In genomic region chr19:10294631-10295562, GRCm38 (mm10) we compare ENCODE assay signal across 8 mouse cellular contexts. TPM values are rescaled to one million over a fixed set of nuclear protein-coding genes. Genes with fewer than 3 reads are reported as not detected.
DNase-seq lines count a peak whose midpoint lies in the region; ATAC-seq and TF ChIP-seq lines count a peak whose summit lies in the region.

No protein-coding gene starts in this region.

- peak overlapping the region; percentile 69 for H3K27ac ChIP-seq in liver, postnatal 0 days (ENCODE audit: low read depth)
- H3K27ac ChIP-seq in stomach, postnatal 0 days (replicated peaks): peak overlapping the region; percentile 95

- H3K4me2 ChIP-seq in liver, postnatal 0 days (ENCODE audit: low read depth, low read length): no peak overlapping the region
- H3K4me2 ChIP-seq in stomach, postnatal 0 days (replicated peaks; ENCODE audit: low read depth): no peak overlapping the region

- TF ChIP-seq CTCF in liver, postnatal 0 days (IDR thresholded peaks at IDR 0.05; ENCODE audit: low read depth): no peak
- TF ChIP-seq CTCF in stomach, postnatal 0 days (IDR thresholded peaks at IDR 0.05; ENCODE audit: low read depth): peak; percentile 20; the same call in 1 of the 2 replicates

- H3K9me3 ChIP-seq in liver, postnatal 0 days (ENCODE audit: low read length): no peaks in the 10 kb centered on the region
- H3K9me3 ChIP-seq in stomach, postnatal 0 days (ENCODE audit: control insufficient read depth, low read length): no peaks in the 10 kb centered on the region

- DNase-seq in ES-CJ7 (ENCODE audit: low read depth, low spot score): peak; percentile 30
- DNase-seq in brain, adult 2 months (ENCODE audit: low read depth, low spot score): peak; percentile 73
- peak; percentile 75 for DNase-seq in heart, adult 8-10 months (ENCODE audit: low spot score)
- DNase-seq in kidney, adult 11 months: peak; percentile 61
- no peak for DNase-seq in liver, postnatal 0 days
- DNase-seq in stomach, postnatal 0 days (ENCODE audit: low spot score): no peak
- DNase-seq in spleen, postnatal 4 days (ENCODE audit: low spot score in 2 of 2): no peak
- no peak for DNase-seq in yolk sac, embryonic 10.5 days (ENCODE audit: low spot score)

- no peak overlapping the region for H3K9ac ChIP-seq in liver, postnatal 0 days (replicated peaks)
- peak overlapping the region; percentile 35 for H3K9ac ChIP-seq in stomach, postnatal 0 days (ENCODE audit: low read length)

- H3K27me3 ChIP-seq in liver, postnatal 0 days (ENCODE audit: insufficient read depth, low read length): no peaks in the 10 kb centered on the region
- H3K27me3 ChIP-seq in stomach, postnatal 0 days (ENCODE audit: control insufficient read depth, insufficient read depth, low read length): no peaks in the 10 kb centered on the region

- no peaks in the 10 kb centered on the region for H3K36me3 ChIP-seq in liver, postnatal 0 days (replicated peaks; ENCODE audit: insufficient read depth, low read length)
- H3K36me3 ChIP-seq in stomach, postnatal 0 days (ENCODE audit: control insufficient read depth, insufficient read depth, low read length): no peaks in the 10 kb centered on the region

- no peak overlapping the region for H3K4me3 ChIP-seq in liver, postnatal 0 days (ENCODE audit: low read depth, low read length)
- no peak overlapping the region for H3K4me3 ChIP-seq in stomach, postnatal 0 days (ENCODE audit: low read depth, low read length)

- WGBS in liver, postnatal 0 days (ENCODE audit: insufficient replicate concordance): 52% methylated on average over 20 of the region's 20 CpGs
- WGBS in stomach, postnatal 0 days: 60% methylated on average over 20 of the region's 20 CpGs

- peak; percentile 29 for ATAC-seq in liver, postnatal 0 days
- no peak for ATAC-seq in stomach, postnatal 0 days (ENCODE audit: low FRiP score, low TSS enrichment)

- no peak for TF ChIP-seq EP300 in liver, postnatal 0 days (IDR thresholded peaks at IDR 0.05; ENCODE audit: low read depth)
- TF ChIP-seq EP300 in stomach, postnatal 0 days (optimal IDR thresholded peaks at IDR 0.05): no peak

- peaks cover 13% of the 10 kb centered on the region for H3K4me1 ChIP-seq in liver, postnatal 0 days (ENCODE audit: insufficient read depth)
- H3K4me1 ChIP-seq in stomach, postnatal 0 days (replicated peaks; ENCODE audit: control insufficient read depth, insufficient read depth): peaks cover 34% of the 10 kb centered on the region

RNA-seq across cellular contexts. Expression of gene Dagla, which starts 9.8 kb away (rescaled TPM):
- 1 to 10 TPM; 2.8 to 3.7 (median 3.1) TPM for total RNA-seq in heart, adult 8-10 months (2022)
- polyA plus RNA-seq in liver, postnatal 0 days (2015; fragmentation: Nextera tagmentation; extraction: Ambion mirVana): 0.21 and 0.28 TPM in 2 replicates
- polyA plus RNA-seq in stomach, postnatal 0 days (2015; fragmentation: Nextera tagmentation; extraction: Ambion mirVana): 1.3 and 1.7 TPM in 2 replicates

RNA-seq across cellular contexts. Expression of gene Myrf, which starts 54.3 kb away (rescaled TPM):
- 1 to 10 TPM; 4.1 to 8.0 (median 7.2) TPM for total RNA-seq in heart, adult 8-10 months (2022)
- polyA plus RNA-seq in liver, postnatal 0 days (2015; fragmentation: Nextera tagmentation; extraction: Ambion mirVana): 2.1 and 2.5 TPM in 2 replicates
- 9.6 and 10.7 TPM in 2 replicates for polyA plus RNA-seq in stomach, postnatal 0 days (2015; fragmentation: Nextera tagmentation; extraction: Ambion mirVana)

Comparison
In these comparisons a context has a peak if more than half of its experiments do, and no peak if none do; other contexts are left out.
1. DNase-seq: peak in ES-CJ7 (single experiment), brain, adult 2 months (single experiment), heart, adult 8-10 months (single experiment) and kidney, adult 11 months (single experiment); none in liver, postnatal 0 days (single experiment), stomach, postnatal 0 days (single experiment), spleen, postnatal 4 days (0 of 2) and yolk sac, embryonic 10.5 days (single experiment).